Mouse (Mus musculus): ENCODE results near the gene 1700057G04Rik. TPM values are rescaled to one million over a fixed set of nuclear protein-coding genes. Genes with fewer than 3 reads are reported as not detected.

Gene 1700057G04Rik
- not detected in 2 replicates for polyA plus RNA-seq (2016; fragmentation: Nextera tagmentation; extraction: Ambion mirVana)

DNA sequence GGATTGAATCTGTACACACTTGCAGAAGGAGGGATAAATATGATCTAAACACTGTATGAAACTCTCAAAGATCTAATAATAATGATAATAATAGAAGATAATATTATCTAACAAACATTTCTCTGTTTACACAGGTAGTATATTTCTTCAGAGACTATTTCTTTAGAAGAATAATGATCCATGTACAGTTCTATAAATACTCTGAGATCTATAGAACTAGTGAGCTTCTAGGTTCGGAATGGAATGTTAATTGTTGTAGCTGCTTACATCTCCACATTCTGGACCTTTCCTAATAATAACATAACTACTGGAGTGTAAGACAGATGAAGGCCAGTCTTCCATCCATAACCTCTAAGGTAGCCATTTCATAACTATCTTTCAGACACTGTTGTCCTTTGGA lies at the start of gene 1700057G04Rik:
Gene 1700057G04Rik (plus strand): TSS at position 301 of the 400 bp plus-strand sequence.
- no peak for ATAC-seq (ENCODE audit: low FRiP score, low read depth)
- Histone ChIP-seq H3K27ac (no peak within 1 kb of the TSS), H3K4me3 (no peak within 1 kb of the TSS), H3K27me3 (replicated peaks) (no peaks in the 10 kb centered on the region), H3K9ac (no peak within 1 kb of the TSS), H3K9me3 (no peaks in the 10 kb centered on the region), H3K36me3 (no peaks in the 10 kb centered on the region), H3K4me2 (replicated peaks) (no peak within 1 kb of the TSS), H3K4me1 (no peaks in the 10 kb centered on the region)
- 91% methylated on average over 1 of the region's 1 CpGs for WGBS

DNA sequence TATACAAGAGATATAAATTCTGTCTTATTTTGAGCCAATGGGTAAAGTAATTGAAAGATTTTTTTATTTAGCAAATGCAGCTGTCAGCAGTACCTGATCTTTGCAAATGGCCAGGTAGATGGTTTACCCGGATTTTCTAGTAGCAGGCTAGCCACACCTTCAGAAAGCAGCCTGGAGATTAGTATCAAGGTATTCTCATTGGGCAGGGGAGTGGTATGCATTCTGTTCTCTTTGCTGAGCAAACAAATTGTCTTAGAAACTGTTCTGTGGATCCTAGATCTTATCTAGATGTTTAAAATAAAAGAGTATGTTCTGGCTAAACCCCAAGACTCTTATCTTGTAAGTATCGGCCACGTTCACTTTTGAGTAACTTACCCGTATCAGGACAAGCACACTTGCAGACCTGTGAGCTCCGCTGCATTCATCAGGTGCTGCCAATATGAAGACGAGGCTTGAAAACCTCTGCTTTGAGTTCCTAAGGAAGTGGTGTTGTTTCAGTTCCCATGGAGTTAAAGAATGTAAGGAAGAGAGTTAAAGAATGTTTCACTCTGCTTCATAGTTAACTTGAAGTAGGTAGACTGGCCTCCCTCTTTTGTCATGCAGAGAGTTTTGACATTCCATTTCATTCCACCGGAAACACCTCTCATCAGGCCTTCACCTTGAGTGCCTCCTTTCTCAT lies 48.6 kb upstream of the 1700057G04Rik start:
- Histone ChIP-seq H3K9me3 (no peaks in the 10 kb centered on the region), H3K27me3 (replicated peaks) (no peaks in the 10 kb centered on the region), H3K9ac (no peak overlapping the region), H3K4me2 (replicated peaks) (no peak overlapping the region), H3K27ac (no peak overlapping the region), H3K4me3 (no peak overlapping the region), H3K36me3 (no peaks in the 10 kb centered on the region), H3K4me1 (no peaks in the 10 kb centered on the region)
- ATAC-seq (ENCODE audit: low FRiP score, low read depth) = no peak
- 92% methylated on average over 7 of the region's 7 CpGs for WGBS

DNA sequence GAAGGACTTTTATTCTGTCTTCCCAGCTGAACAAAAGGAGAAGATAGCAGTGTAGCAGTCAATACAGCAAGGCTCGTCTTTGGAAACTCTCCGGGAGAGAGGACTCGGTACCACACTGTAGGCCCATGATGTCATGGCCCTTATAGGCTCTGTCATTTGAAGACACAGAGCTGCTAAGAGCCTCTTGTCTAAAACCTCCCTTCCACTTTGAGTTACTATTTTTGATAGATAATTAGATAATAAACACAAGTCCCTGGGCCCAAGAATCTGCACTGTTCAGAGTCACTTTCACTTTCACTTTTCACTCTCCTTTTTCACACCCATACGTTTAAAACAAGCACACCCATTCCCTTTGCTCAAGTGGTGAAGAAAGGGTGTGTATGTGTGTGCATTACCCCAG lies 43.5 kb upstream of the 1700057G04Rik start:
- H3K4me1 ChIP-seq = no peaks in the 10 kb centered on the region
- no peak overlapping the region for H3K4me2 ChIP-seq (replicated peaks)
- H3K36me3 ChIP-seq = peaks cover 11% of the 10 kb centered on the region; the same call in 1 of the 2 replicates
- no peak overlapping the region for H3K9ac ChIP-seq
- H3K27ac ChIP-seq = no peak overlapping the region
- ATAC-seq (ENCODE audit: low FRiP score, low read depth) = no peak
- no peaks in the 10 kb centered on the region for H3K9me3 ChIP-seq
- no peaks in the 10 kb centered on the region for H3K27me3 ChIP-seq (replicated peaks)
- H3K4me3 ChIP-seq = no peak overlapping the region
- WGBS = 92% methylated on average over 4 of the region's 4 CpGs

DNA sequence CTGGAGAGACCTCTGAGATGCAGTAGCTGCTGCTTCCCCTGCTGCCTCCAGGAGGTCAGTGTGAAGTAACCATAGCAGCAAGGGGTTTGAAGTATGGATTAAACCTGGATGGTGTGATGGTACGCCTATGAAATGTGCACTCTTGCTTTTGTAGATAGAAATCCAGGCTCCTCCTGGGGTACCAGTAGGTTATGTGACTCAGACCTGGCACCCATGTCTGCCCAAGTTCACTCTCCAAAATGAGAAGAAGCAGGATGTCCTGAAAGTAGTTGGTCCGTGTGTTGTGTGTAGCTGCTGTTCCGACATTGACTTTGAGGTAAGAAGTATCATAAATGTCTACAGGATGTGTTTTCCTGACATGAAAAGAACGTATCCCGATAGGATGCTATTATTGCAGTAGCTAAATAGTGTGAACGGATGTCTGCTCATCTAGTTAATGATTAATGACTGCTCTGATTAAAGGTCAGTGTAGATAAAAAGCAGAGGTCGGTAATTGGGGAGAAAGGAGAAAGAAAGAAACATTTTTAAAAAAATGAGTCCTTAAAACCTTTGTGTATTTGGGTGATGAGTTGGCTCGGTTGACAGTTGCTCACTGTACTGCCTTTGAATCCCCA lies 42.5 kb upstream of the 1700057G04Rik start:
- Histone ChIP-seq H3K36me3 (peaks cover 11% of the 10 kb centered on the region; the same call in 1 of the 2 replicates), H3K4me3 (no peak overlapping the region), H3K27ac (no peak overlapping the region), H3K4me2 (replicated peaks) (no peak overlapping the region), H3K4me1 (no peaks in the 10 kb centered on the region), H3K9ac (no peak overlapping the region), H3K27me3 (replicated peaks) (no peaks in the 10 kb centered on the region), H3K9me3 (no peaks in the 10 kb centered on the region)
- 71% methylated on average over 8 of the region's 8 CpGs for WGBS
- ATAC-seq (ENCODE audit: low FRiP score, low read depth) = no peak

DNA sequence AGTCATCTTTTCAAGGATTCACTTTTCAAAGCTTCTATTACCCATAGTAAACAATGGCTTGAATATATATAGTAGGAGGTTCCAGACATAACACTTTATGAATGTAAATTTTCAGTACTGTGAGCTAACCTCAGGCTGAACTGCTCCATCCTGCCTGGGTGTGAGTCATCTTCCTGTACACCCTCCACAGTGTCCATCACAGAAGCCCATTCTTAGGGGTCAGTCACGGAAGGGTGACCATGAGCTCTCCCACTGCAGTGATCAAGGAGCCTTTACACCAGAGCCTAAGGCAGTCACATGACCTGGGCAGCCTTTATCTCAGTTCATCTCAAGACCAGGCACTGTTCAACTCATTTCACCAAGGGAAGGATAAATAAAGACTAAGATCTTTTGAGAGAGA lies 41.4 kb upstream of the 1700057G04Rik start:
- Histone ChIP-seq H3K4me2 (replicated peaks) (no peak overlapping the region), H3K27me3 (replicated peaks) (no peaks in the 10 kb centered on the region), H3K4me3 (no peak overlapping the region), H3K9me3 (no peaks in the 10 kb centered on the region), H3K27ac (no peak overlapping the region), H3K36me3 (peaks cover 11% of the 10 kb centered on the region; the same call in 1 of the 2 replicates), H3K9ac (no peak overlapping the region), H3K4me1 (no peaks in the 10 kb centered on the region)
- ATAC-seq (ENCODE audit: low FRiP score, low read depth) = no peak
- WGBS = 83% methylated on average over 1 of the region's 1 CpGs

DNA sequence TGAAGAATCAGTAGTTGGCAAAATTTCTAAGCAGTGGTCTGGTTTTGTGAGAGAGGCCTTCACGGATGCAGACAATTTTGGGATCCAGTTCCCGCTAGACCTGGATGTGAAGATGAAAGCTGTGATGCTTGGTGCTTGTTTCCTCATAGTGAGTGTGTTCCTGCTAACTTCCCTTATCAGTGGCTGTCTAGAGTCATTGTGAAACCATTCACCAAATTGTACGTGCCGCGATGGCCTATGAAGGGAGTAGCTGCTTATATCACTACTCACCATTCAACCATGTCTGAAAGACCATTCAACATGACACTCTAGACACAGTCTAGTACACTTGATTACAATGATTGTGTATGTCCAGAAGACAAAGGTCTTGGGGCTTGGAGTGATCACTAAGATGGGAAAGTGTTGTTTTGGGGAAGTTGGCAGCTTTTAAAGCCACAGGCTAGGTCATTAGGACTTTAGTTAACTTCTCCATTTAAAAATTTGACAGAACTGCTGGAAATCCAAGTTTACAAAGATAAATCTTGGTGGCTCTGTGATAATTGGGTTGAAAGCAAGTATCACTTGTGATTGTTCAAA lies 39.3 kb upstream of the 1700057G04Rik start:
- Histone ChIP-seq H3K4me1 (no peaks in the 10 kb centered on the region), H3K27me3 (replicated peaks) (no peaks in the 10 kb centered on the region), H3K36me3 (peaks cover 11% of the 10 kb centered on the region; the same call in 1 of the 2 replicates), H3K9me3 (no peaks in the 10 kb centered on the region), H3K27ac (no peak overlapping the region), H3K4me3 (no peak overlapping the region), H3K4me2 (replicated peaks) (no peak overlapping the region), H3K9ac (no peak overlapping the region)
- no peak for ATAC-seq (ENCODE audit: low FRiP score, low read depth)
- 95% methylated on average over 5 of the region's 5 CpGs for WGBS

DNA sequence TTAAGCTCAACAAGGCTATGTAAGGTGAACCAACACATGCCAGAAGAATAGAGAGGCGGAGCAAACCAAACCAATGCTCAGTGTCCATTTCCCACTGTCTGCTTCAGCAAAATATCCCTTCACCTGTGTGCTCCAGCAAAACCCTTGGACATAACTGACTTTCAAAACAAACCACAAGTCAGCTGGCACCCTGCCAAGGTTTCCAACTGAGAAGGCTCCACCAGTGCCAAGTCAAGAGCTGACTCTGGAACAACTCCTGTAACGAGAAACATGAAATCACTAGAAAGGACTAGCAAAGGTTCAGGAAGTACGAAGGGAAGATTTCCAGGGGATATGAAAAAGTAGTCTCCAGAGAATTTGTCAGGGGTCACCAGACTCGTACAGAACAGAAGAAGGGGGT lies 38.2 kb upstream of the 1700057G04Rik start:
- WGBS = 44% methylated on average over 4 of the region's 4 CpGs
- Histone ChIP-seq H3K27ac (no peak overlapping the region), H3K4me3 (no peak overlapping the region), H3K36me3 (peaks cover 10% of the 10 kb centered on the region; the same call in 1 of the 2 replicates), H3K9me3 (no peaks in the 10 kb centered on the region), H3K4me1 (no peaks in the 10 kb centered on the region), H3K4me2 (replicated peaks) (no peak overlapping the region), H3K9ac (no peak overlapping the region), H3K27me3 (replicated peaks) (no peaks in the 10 kb centered on the region)
- no peak for ATAC-seq (ENCODE audit: low FRiP score, low read depth)

DNA sequence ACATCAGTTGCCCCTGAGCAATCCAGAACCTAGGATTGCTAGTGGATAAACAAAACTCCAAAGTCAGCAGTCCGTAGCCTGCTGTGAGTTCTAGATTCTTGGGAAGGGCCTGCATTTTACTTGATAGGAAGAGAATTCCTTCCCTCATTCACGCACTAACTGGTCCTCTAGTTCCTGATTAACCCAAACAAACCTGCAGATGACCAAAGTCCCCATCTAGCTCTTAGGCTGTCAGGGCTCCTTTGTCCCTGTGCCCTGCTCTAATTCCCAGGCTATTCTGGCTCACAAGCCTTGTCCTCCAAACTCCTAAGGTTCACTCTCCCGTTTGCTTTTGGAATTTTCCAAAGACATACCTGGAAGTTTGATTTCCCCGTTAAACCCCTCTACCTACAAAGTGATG lies 36.5 kb upstream of the 1700057G04Rik start:
- WGBS = 93% methylated on average over 4 of the region's 4 CpGs

DNA sequence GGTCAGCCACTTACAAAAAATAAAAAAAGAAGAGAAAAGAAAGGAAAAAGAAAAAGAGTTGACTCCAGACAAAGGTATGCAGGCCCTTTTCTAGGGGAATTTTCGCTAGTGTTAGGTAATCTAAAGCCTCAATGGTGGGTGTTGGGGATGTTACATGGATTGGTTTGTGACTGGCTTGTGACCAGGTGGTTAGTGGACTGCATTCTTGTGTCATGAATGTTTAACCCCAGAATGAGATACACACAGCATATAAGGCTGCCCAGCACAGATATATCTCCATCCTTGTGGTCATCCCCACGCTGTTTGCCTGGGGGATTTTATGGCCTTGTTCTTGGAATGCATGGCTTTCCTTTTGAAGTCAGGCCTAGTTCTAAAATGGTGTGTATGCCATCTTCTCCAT lies 35.9 kb upstream of the 1700057G04Rik start:
- H3K4me1 ChIP-seq = no peaks in the 10 kb centered on the region
- H3K27ac ChIP-seq = no peak overlapping the region
- 86% methylated on average over 2 of the region's 2 CpGs for WGBS
- 0 out of 2 replicates have a peak, but pooled peaks cover 7% of the 10 kb centered on the region for H3K36me3 ChIP-seq
- no peak for ATAC-seq (ENCODE audit: low FRiP score, low read depth)
- H3K4me2 ChIP-seq (replicated peaks) = no peak overlapping the region
- H3K27me3 ChIP-seq (replicated peaks) = no peaks in the 10 kb centered on the region
- H3K9ac ChIP-seq = no peak overlapping the region
- no peak overlapping the region for H3K4me3 ChIP-seq
- no peaks in the 10 kb centered on the region for H3K9me3 ChIP-seq

More for the DNA sequence above, 36.5 kb upstream of the 1700057G04Rik start:
- no peak overlapping the region for H3K4me2 ChIP-seq (replicated peaks)
- H3K36me3 ChIP-seq = 0 out of 2 replicates have a peak, but pooled peaks cover 7% of the 10 kb centered on the region
- no peak overlapping the region for H3K27ac ChIP-seq
- no peak overlapping the region for H3K9ac ChIP-seq
- ATAC-seq (ENCODE audit: low FRiP score, low read depth) = no peak
- H3K4me3 ChIP-seq = no peak overlapping the region
- H3K4me1 ChIP-seq = no peaks in the 10 kb centered on the region
- H3K9me3 ChIP-seq = no peaks in the 10 kb centered on the region
- H3K27me3 ChIP-seq (replicated peaks) = no peaks in the 10 kb centered on the region

DNA sequence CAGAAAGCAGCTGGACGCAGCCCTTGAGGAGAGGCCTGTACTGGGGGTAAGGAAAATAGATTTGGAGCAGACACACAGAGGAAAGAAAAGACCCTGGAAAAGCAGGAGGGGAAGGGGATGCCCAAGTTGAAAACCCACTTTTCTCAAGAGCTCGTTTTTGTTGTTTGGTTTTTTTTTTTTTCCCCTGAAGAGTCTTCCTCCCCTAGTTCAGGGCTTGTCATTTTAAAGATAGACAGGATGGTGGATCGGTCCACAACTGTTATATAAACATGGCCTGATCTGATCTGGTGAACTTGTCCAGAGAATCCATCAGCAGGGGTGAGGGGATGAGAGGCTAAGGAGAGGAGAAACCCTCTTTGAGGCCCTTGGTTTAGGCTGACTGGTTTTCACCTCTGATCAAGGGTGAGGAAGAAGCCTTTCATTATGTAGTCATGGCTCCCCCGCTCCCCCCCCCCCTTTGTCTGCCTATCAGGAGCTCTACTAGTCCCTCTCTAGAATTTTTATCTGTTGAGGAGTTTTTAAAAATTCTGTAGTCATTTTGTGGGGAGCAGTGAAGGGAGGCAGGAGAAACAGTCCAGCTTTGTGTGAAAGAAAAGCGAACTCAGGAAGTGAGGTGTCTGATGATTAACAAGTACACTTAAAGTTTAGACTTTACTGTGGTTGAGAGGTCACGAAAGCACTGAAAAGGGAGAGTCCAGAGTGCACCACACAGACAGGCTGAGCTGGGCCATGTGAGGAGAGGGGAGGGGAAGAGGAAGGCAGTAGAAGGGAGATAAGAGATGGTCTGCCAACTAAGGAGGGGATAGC lies 35.0 kb upstream of the 1700057G04Rik start:
- H3K27me3 ChIP-seq (replicated peaks) = no peaks in the 10 kb centered on the region
- no peaks in the 10 kb centered on the region for H3K4me1 ChIP-seq
- no peak for ATAC-seq (ENCODE audit: low FRiP score, low read depth)
- no peak overlapping the region for H3K4me2 ChIP-seq (replicated peaks)
- 0 out of 2 replicates have a peak, but pooled peaks cover 4% of the 10 kb centered on the region for H3K36me3 ChIP-seq
- WGBS = 81% methylated on average over 6 of the region's 6 CpGs
- H3K9me3 ChIP-seq = no peaks in the 10 kb centered on the region
- no peak overlapping the region for H3K9ac ChIP-seq
- no peak overlapping the region for H3K27ac ChIP-seq
- H3K4me3 ChIP-seq = no peak overlapping the region

DNA sequence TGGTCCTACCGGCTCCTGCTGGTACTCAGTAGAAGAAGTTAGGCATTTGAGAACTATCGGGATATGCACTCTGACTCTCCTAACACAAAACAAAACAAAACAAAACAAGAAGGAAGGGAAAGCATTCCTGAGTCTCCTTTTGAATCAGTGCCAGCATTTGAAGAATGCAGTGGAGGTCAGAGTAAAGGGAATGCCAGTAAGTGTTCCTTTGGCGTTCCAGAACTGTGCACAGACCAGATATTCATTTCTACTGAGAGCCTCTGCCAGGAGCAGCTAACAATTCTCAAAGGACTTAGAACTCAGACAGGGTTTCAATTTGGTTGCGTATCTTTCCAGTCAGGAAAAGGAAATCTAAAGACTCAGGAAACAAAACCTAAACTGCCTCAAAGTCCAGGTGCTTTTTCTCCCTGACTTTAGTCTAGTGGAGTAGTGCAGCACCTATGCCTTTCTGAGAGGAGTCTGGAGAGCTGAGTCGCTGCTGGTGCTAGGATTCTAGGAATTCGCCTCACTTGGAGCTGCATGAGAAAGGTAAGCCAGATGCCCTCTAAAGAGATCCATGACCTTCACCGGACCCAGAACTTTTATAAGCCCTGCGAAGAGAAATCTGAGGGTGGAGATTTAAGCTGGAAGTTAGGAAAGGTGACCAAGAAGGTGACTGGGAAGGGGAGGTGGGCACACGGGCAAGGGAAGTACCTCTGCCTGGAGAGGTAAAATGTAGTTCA lies 33.5 kb upstream of the 1700057G04Rik start, which contains the start of gene Plscr2:
Gene Plscr2 (plus strand): TSS at position 117 of the 722 bp plus-strand sequence.
- Histone ChIP-seq H3K4me1 (no peaks in the 10 kb centered on the region), H3K4me2 (replicated peaks) (no peak within 1 kb of the TSS), H3K9ac (no peak within 1 kb of the TSS), H3K27me3 (replicated peaks) (no peaks in the 10 kb centered on the region), H3K4me3 (no peak within 1 kb of the TSS), H3K27ac (no peak within 1 kb of the TSS), H3K9me3 (no peaks in the 10 kb centered on the region), H3K36me3 (no peaks in the 10 kb centered on the region)
- 82% methylated on average over 9 of the region's 9 CpGs for WGBS
- no peak for ATAC-seq (ENCODE audit: low FRiP score, low read depth)

Measured in neural tube, embryonic 12.5 days (tissue).